Mouse (Mus musculus): ENCODE data around the gene Armc12. TPM values are rescaled to one million over a fixed set of nuclear protein-coding genes. Genes with fewer than 3 reads are reported as not detected.

Armc12 gene
- polyA plus RNA-seq, 1 experiment from 2014 or later, result not detected

DNA sequence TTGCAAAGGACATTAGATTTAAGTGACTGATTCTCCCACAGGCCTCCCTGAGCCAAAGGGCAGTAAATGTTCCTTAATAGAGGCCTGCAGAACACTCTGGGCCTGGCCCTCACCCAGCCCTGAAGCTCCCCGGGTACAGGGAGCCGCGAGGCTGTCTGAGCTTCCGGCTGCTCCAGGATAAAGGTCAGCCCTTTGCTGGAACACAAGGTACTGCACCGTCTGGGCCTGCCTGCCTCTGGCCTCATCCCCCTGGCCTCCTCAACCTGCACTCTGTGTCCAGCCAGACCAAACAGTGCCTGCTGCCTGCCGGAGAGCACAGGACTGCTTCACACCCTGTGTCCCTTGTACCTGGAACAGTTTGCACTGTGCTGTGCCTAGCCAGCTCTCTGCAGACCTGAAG, 17.9 kb upstream of the Armc12 start:
- TF ChIP-seq EP300 (IDR thresholded peaks at IDR 0.05; ENCODE audit: low read depth), result peak; percentile 60
- TF ChIP-seq CTCF (IDR thresholded peaks at IDR 0.05; ENCODE audit: low read depth), result no peak
- Histone ChIP-seq H3K4me1 (ENCODE audit: insufficient read depth) (peaks cover 64% of the 10 kb centered on the region), H3K4me3 (ENCODE audit: low read depth, low read length) (no peak overlapping the region), H3K36me3 (replicated peaks; ENCODE audit: insufficient read depth, low read length) (no peaks in the 10 kb centered on the region), H3K4me2 (ENCODE audit: low read depth, low read length) (no peak overlapping the region; the same call in 1 of the 2 replicates), H3K27ac (ENCODE audit: low read depth) (peak overlapping the region; percentile 98), H3K27me3 (ENCODE audit: insufficient read depth, low read length) (no peaks in the 10 kb centered on the region), H3K9me3 (ENCODE audit: low read length) (no peaks in the 10 kb centered on the region), H3K9ac (replicated peaks) (peak overlapping the region; percentile 28)
- WGBS (ENCODE audit: insufficient replicate concordance), result 34% methylated on average over 6 of the region's 6 CpGs
- DNase-seq (peak; percentile 68), ATAC-seq (peak; percentile 72)

DNA sequence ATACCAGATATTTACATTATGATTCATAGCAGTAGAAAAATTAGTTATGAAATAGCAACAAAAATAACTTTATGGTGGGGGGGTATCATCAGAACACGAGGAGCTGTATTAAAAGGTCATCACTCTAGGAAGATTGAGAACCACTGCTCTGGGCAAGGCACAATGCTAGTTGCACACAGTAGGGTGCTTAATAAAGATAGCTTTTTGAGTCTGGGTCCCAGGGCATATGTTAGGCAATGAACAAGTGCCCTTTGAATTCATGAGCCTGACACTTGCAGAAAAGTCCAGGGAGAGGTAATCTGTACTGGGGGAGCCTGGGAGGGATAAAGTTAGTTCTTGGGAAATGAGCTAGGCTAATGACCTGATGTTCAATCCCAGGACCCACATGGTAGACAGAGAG, 17.3 kb upstream of the Armc12 start:
- no peak overlapping the region for H3K9ac ChIP-seq (replicated peaks)
- no peaks in the 10 kb centered on the region for H3K27me3 ChIP-seq (ENCODE audit: insufficient read depth, low read length)
- no peaks in the 10 kb centered on the region for H3K9me3 ChIP-seq (ENCODE audit: low read length)
- no peak for TF ChIP-seq CTCF (IDR thresholded peaks at IDR 0.05; ENCODE audit: low read depth)
- TF ChIP-seq EP300 (IDR thresholded peaks at IDR 0.05; ENCODE audit: low read depth), result no peak
- peak overlapping the region; percentile 98 for H3K27ac ChIP-seq (ENCODE audit: low read depth)
- H3K4me2 ChIP-seq (ENCODE audit: low read depth, low read length), result no peak overlapping the region
- H3K36me3 ChIP-seq (replicated peaks; ENCODE audit: insufficient read depth, low read length), result no peaks in the 10 kb centered on the region
- ATAC-seq, result peak; percentile 1; the same call in 1 of the 2 replicates
- DNase-seq, result no peak
- H3K4me3 ChIP-seq (ENCODE audit: low read depth, low read length), result no peak overlapping the region
- WGBS (ENCODE audit: insufficient replicate concordance), result 71% methylated on average over 1 of the region's 1 CpGs
- peaks cover 69% of the 10 kb centered on the region for H3K4me1 ChIP-seq (ENCODE audit: insufficient read depth)

DNA sequence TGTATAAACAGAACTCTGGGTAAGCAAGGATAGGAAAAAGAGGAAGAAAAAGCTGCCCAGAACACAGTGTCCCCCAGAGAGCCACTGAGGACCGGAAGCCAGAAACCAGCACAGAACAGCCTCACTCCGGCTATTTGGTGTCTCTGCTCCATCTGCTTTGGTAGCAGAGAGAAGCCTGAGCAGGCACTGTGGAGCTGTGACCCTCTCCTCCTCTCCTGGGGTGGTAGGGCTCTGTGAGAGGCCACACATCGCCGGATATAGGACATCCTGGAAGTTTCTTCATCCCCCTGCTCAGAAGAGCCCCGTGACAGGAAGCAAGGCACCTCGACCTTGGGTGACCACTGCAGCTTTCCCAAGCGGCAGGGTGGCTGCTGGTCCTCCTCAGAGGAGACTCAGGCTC, 16.8 kb upstream of the Armc12 start:
- Histone ChIP-seq H3K4me2 (ENCODE audit: low read depth, low read length) (peak overlapping the region; percentile 29), H3K27ac (ENCODE audit: low read depth) (peak overlapping the region; percentile 98), H3K9me3 (ENCODE audit: low read length) (no peaks in the 10 kb centered on the region), H3K4me3 (ENCODE audit: low read depth, low read length) (no peak overlapping the region), H3K9ac (replicated peaks) (peak overlapping the region; percentile 41; the same call in 1 of the 2 replicates), H3K4me1 (ENCODE audit: insufficient read depth) (peaks cover 73% of the 10 kb centered on the region), H3K27me3 (ENCODE audit: insufficient read depth, low read length) (no peaks in the 10 kb centered on the region), H3K36me3 (replicated peaks; ENCODE audit: insufficient read depth, low read length) (no peaks in the 10 kb centered on the region)
- DNase-seq (peak; percentile 53), ATAC-seq (peak; percentile 6)
- WGBS (ENCODE audit: insufficient replicate concordance), result 26% methylated on average over 7 of the region's 7 CpGs
- no peak for TF ChIP-seq CTCF (IDR thresholded peaks at IDR 0.05; ENCODE audit: low read depth)
- peak; percentile 81 for TF ChIP-seq EP300 (IDR thresholded peaks at IDR 0.05; ENCODE audit: low read depth)

GRCm38 (mm10) chr17:28514555-28514954, 16.1 kb upstream of the Armc12 start:
- 59% methylated on average over 5 of the region's 5 CpGs for WGBS (ENCODE audit: insufficient replicate concordance)
- no peaks in the 10 kb centered on the region for H3K27me3 ChIP-seq (ENCODE audit: insufficient read depth, low read length)
- DNase-seq, result no peak
- no peak overlapping the region; the same call in 1 of the 2 replicates for H3K9ac ChIP-seq (replicated peaks)
- H3K4me2 ChIP-seq (ENCODE audit: low read depth, low read length), result peak overlapping the region; percentile 29
- ATAC-seq, result no peak
- H3K4me3 ChIP-seq (ENCODE audit: low read depth, low read length), result no peak overlapping the region
- peaks cover 79% of the 10 kb centered on the region for H3K4me1 ChIP-seq (ENCODE audit: insufficient read depth)
- no peak for TF ChIP-seq CTCF (IDR thresholded peaks at IDR 0.05; ENCODE audit: low read depth)
- TF ChIP-seq EP300 (IDR thresholded peaks at IDR 0.05; ENCODE audit: low read depth), result 0 out of 2 replicates have a peak, but pooled peaks have one; percentile 27
- H3K9me3 ChIP-seq (ENCODE audit: low read length), result no peaks in the 10 kb centered on the region
- peak overlapping the region; percentile 98 for H3K27ac ChIP-seq (ENCODE audit: low read depth)
- H3K36me3 ChIP-seq (replicated peaks; ENCODE audit: insufficient read depth, low read length), result no peaks in the 10 kb centered on the region

GRCm38 (mm10) chr17:28515431-28516341, 14.9 kb upstream of the Armc12 start:
- Histone ChIP-seq H3K36me3 (replicated peaks; ENCODE audit: insufficient read depth, low read length) (no peaks in the 10 kb centered on the region), H3K27ac (ENCODE audit: low read depth) (peak overlapping the region; percentile 98), H3K4me1 (ENCODE audit: insufficient read depth) (peaks cover 75% of the 10 kb centered on the region), H3K4me2 (ENCODE audit: low read depth, low read length) (peak overlapping the region; percentile 22; the same call in 1 of the 2 replicates), H3K9me3 (ENCODE audit: low read length) (no peaks in the 10 kb centered on the region), H3K4me3 (ENCODE audit: low read depth, low read length) (no peak overlapping the region), H3K27me3 (ENCODE audit: insufficient read depth, low read length) (no peaks in the 10 kb centered on the region), H3K9ac (replicated peaks) (peak overlapping the region; percentile 8; the same call in 1 of the 2 replicates)
- WGBS (ENCODE audit: insufficient replicate concordance), result 39% methylated on average over 10 of the region's 10 CpGs
- no peak for ATAC-seq
- TF ChIP-seq CTCF (IDR thresholded peaks at IDR 0.05; ENCODE audit: low read depth), result no peak
- TF ChIP-seq EP300 (IDR thresholded peaks at IDR 0.05; ENCODE audit: low read depth), result no peak
- DNase-seq, result peak; percentile 59

GRCm38 (mm10) chr17:28516881-28517280, 13.7 kb upstream of the Armc12 start:
- no peak for DNase-seq
- 53% methylated on average over 4 of the region's 4 CpGs for WGBS (ENCODE audit: insufficient replicate concordance)
- TF ChIP-seq CTCF (IDR thresholded peaks at IDR 0.05; ENCODE audit: low read depth) (0 out of 2 replicates have a peak, but pooled peaks have one; percentile 14), EP300 (IDR thresholded peaks at IDR 0.05; ENCODE audit: low read depth) (no peak)
- Histone ChIP-seq H3K9ac (replicated peaks) (peak overlapping the region; percentile 70; the same call in 1 of the 2 replicates), H3K36me3 (replicated peaks; ENCODE audit: insufficient read depth, low read length) (no peaks in the 10 kb centered on the region), H3K4me2 (ENCODE audit: low read depth, low read length) (peak overlapping the region; percentile 1; the same call in 1 of the 2 replicates), H3K9me3 (ENCODE audit: low read length) (no peaks in the 10 kb centered on the region), H3K4me1 (ENCODE audit: insufficient read depth) (peaks cover 80% of the 10 kb centered on the region), H3K4me3 (ENCODE audit: low read depth, low read length) (no peak overlapping the region), H3K27me3 (ENCODE audit: insufficient read depth, low read length) (no peaks in the 10 kb centered on the region), H3K27ac (ENCODE audit: low read depth) (peak overlapping the region; percentile 98)
- no peak for ATAC-seq
